Mouse (Mus musculus): ENCODE data around the gene Camta1. TPM values are rescaled to one million over a fixed set of nuclear protein-coding genes. Genes with fewer than 3 reads are reported as not detected.

Gene Camta1
- polyA plus RNA-seq, 1 experiment = 155 TPM

- Histone ChIP-seq H3K4me3 (replicated peaks; ENCODE audit: insufficient read depth, low read depth, low read length) (no peak overlapping the region), H3K27ac (ENCODE audit: insufficient read depth, low read length) (no peak overlapping the region), H3K4me1 (ENCODE audit: control insufficient read depth, insufficient read depth, low read length) (peaks cover 20% of the 10 kb centered on the region), H3K27me3 (ENCODE audit: control insufficient read depth, insufficient read depth, low read length) (no peaks in the 10 kb centered on the region)
- WGBS = 20% methylated on average over 16 of the region's 16 CpGs
- TF ChIP-seq CTCF (IDR thresholded peaks at IDR 0.05; ENCODE audit: borderline replicate concordance, insufficient read depth, low read depth, low read length) (peak; percentile 95), POLR2A (IDR thresholded peaks at IDR 0.05; ENCODE audit: borderline replicate concordance, insufficient read depth, low read length) (no peak)
- peak; percentile 75 to 87 for DNase-seq
Measured at GRCm38 (mm10) chr4:151283092-151283741, 578.5 kb downstream of the Camta1 start.

DNA sequence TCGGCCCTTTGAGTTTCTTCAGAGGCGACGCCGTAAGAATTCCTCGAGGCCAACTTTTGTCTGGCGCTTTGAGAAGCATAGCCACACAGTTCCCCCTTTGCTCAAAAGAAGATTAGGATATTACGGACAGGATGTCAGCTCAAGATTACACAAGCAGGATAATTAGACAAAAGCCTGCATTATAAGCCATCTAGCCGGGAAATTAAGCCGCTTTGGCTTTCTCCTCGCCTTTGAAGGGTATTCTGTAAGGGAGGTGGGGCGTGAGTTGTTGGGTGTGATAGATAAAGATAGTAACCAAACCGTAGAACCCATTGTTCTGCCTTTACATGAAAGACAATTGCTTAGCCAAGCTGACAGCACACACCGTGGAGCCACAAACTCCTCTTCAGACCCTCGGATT lies 579.6 kb downstream of the Camta1 start:
- Histone ChIP-seq H3K27me3 (ENCODE audit: control insufficient read depth, insufficient read depth, low read length) (no peaks in the 10 kb centered on the region), H3K4me3 (replicated peaks; ENCODE audit: insufficient read depth, low read depth, low read length) (no peak overlapping the region), H3K27ac (ENCODE audit: insufficient read depth, low read length) (no peak overlapping the region), H3K4me1 (ENCODE audit: control insufficient read depth, insufficient read depth, low read length) (peaks cover 15% of the 10 kb centered on the region)
- no peak for TF ChIP-seq CTCF (IDR thresholded peaks at IDR 0.05; ENCODE audit: borderline replicate concordance, insufficient read depth, low read depth, low read length)
- TF ChIP-seq POLR2A (IDR thresholded peaks at IDR 0.05; ENCODE audit: borderline replicate concordance, insufficient read depth, low read length) = no peak
- WGBS = 75% methylated on average over 14 of the region's 14 CpGs
- DNase-seq = no peak

DNA sequence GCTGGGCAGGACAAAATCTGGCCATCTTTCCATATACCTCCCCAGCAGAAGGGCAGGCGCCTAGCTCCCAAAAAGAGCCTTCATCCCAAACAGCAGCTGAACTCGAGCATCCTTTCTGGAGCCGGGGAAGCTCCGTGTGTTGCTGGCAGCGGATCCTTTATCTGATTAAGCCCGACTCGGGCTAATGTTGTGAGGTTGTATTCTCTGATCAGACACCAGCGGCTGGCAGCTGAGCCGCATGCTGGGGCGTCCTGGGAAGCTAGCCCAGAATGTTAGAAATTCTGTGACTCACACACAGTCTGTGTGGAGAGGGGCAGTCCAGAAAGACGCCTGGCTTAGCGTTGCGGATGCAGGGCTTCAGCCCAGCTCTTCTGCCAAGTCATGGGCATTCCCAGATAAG lies 586.4 kb downstream of the Camta1 start:
- peak; percentile 66 to 76 for DNase-seq
- 7% methylated on average over 13 of the region's 13 CpGs for WGBS
- H3K4me1 ChIP-seq (ENCODE audit: control insufficient read depth, insufficient read depth, low read length) = peaks cover 19% of the 10 kb centered on the region
- H3K27ac ChIP-seq (ENCODE audit: insufficient read depth, low read length) = no peak overlapping the region
- H3K4me3 ChIP-seq (replicated peaks; ENCODE audit: insufficient read depth, low read depth, low read length) = no peak overlapping the region
- H3K27me3 ChIP-seq (ENCODE audit: control insufficient read depth, insufficient read depth, low read length) = no peaks in the 10 kb centered on the region
- TF ChIP-seq POLR2A (IDR thresholded peaks at IDR 0.05; ENCODE audit: borderline replicate concordance, insufficient read depth, low read length) = no peak
- no peak for TF ChIP-seq CTCF (IDR thresholded peaks at IDR 0.05; ENCODE audit: borderline replicate concordance, insufficient read depth, low read depth, low read length)

DNA sequence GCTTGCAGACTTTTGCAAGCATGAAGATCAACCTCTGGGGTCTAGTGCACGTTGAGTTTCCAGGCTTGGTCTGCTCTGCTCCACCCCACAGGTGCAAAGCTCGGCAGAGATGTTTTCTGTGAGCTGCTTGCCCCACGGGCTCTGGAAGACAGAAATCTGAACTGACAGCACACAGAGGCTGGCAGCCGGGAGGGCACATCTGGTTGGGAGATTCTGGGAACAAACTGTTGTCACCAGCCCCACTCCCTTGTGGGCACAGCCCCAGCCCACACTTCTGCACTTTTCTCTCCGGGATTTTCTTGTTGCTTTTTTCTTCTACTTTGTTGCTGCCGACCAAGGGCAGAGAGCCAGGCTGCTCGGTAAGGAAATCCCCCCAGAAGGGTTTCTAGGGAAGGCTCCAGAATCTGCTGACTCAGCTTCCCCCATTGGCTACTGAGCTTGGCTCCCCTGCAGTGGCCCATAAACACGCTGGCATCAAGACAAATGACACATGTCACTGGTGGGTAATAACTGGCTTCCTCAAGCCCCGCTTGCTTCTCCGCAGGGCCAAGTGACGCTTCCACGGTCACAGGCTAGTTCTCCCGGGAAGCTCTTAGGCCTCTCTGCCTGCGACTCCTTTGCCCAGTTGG lies 597.8 kb downstream of the Camta1 start:
- WGBS = 47% methylated on average over 14 of the region's 14 CpGs
- DNase-seq = no peak

GRCm38 (mm10) chr4:151263052-151263451 lies 598.6 kb downstream of the Camta1 start:
- Histone ChIP-seq H3K27me3 (ENCODE audit: control insufficient read depth, insufficient read depth, low read length) (no peaks in the 10 kb centered on the region), H3K4me3 (replicated peaks; ENCODE audit: insufficient read depth, low read depth, low read length) (no peak overlapping the region), H3K27ac (ENCODE audit: insufficient read depth, low read length) (no peak overlapping the region), H3K4me1 (ENCODE audit: control insufficient read depth, insufficient read depth, low read length) (peaks cover 9% of the 10 kb centered on the region; the same call in 1 of the 2 replicates)
- 32% methylated on average over 7 of the region's 7 CpGs for WGBS
- peak in 1 of 2 experiments; percentile 53 for DNase-seq
- TF ChIP-seq CTCF (IDR thresholded peaks at IDR 0.05; ENCODE audit: borderline replicate concordance, insufficient read depth, low read depth, low read length) (no peak), POLR2A (IDR thresholded peaks at IDR 0.05; ENCODE audit: borderline replicate concordance, insufficient read depth, low read length) (no peak)

More for the DNA sequence above, 597.8 kb downstream of the Camta1 start:
- no peak for TF ChIP-seq CTCF (IDR thresholded peaks at IDR 0.05; ENCODE audit: borderline replicate concordance, insufficient read depth, low read depth, low read length)
- TF ChIP-seq POLR2A (IDR thresholded peaks at IDR 0.05; ENCODE audit: borderline replicate concordance, insufficient read depth, low read length) = no peak
- Histone ChIP-seq H3K27me3 (ENCODE audit: control insufficient read depth, insufficient read depth, low read length) (no peaks in the 10 kb centered on the region), H3K4me3 (replicated peaks; ENCODE audit: insufficient read depth, low read depth, low read length) (no peak overlapping the region), H3K27ac (ENCODE audit: insufficient read depth, low read length) (no peak overlapping the region), H3K4me1 (ENCODE audit: control insufficient read depth, insufficient read depth, low read length) (peaks cover 9% of the 10 kb centered on the region; the same call in 1 of the 2 replicates)

DNA sequence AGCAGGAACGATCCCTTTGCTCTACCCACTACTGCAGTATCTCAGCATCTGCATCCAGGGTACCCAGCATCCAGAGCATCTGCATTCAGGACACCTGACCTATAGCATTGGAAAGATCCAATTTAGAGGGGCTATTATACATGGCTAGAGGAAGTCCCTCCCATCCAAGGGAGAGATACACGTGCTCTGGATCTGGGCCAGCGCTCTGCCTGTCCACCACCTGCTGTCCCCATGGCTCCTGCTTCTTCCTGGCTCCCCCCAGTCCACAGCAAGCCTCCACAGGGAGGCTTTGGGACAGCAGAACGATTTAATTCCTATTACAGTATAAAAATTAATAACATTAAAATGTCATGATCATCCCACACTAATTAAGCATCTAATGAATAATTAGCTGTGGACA lies 605.1 kb downstream of the Camta1 start:
- TF ChIP-seq POLR2A (IDR thresholded peaks at IDR 0.05; ENCODE audit: borderline replicate concordance, insufficient read depth, low read length) = no peak
- TF ChIP-seq CTCF (IDR thresholded peaks at IDR 0.05; ENCODE audit: borderline replicate concordance, insufficient read depth, low read depth, low read length) = no peak
- Histone ChIP-seq H3K4me1 (ENCODE audit: control insufficient read depth, insufficient read depth, low read length) (peaks cover 15% of the 10 kb centered on the region), H3K27me3 (ENCODE audit: control insufficient read depth, insufficient read depth, low read length) (no peaks in the 10 kb centered on the region), H3K4me3 (replicated peaks; ENCODE audit: insufficient read depth, low read depth, low read length) (no peak overlapping the region), H3K27ac (ENCODE audit: insufficient read depth, low read length) (no peak overlapping the region)
- peak in 1 of 2 experiments; percentile 29 for DNase-seq
- WGBS = 26% methylated on average over 4 of the region's 4 CpGs

DNA sequence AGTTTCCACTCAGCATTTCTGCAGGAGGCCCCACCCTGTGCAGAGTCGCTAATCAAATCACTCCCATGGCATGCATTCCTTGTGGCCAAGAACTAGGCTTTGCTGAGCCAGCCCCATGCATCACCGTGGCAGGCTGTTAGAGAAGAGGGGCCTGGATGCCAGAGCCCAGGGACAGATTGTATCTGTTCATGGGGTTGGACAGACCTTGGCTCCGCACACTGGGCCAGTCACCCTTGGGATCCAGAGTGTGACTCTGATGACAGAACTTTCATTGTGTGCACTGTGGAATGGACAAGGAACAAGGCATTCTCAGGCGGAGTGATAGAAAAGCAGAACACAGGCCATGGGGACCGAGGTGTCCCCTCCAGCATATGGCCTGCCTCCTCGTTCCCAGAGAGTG lies 610.9 kb downstream of the Camta1 start:
- no peak overlapping the region for H3K27ac ChIP-seq (ENCODE audit: insufficient read depth, low read length)
- H3K4me1 ChIP-seq (ENCODE audit: control insufficient read depth, insufficient read depth, low read length) = peaks cover 19% of the 10 kb centered on the region
- TF ChIP-seq CTCF (IDR thresholded peaks at IDR 0.05; ENCODE audit: borderline replicate concordance, insufficient read depth, low read depth, low read length) (no peak), POLR2A (IDR thresholded peaks at IDR 0.05; ENCODE audit: borderline replicate concordance, insufficient read depth, low read length) (no peak)
- no peaks in the 10 kb centered on the region for H3K27me3 ChIP-seq (ENCODE audit: control insufficient read depth, insufficient read depth, low read length)
- no peak for DNase-seq
- H3K4me3 ChIP-seq (replicated peaks; ENCODE audit: insufficient read depth, low read depth, low read length) = no peak overlapping the region
- 53% methylated on average over 6 of the region's 6 CpGs for WGBS
